Mouse (Mus musculus) midbrain, embryonic 12.5 days (tissue): Measurements from ENCODE around the gene Casp3. TPM values are rescaled to one million over a fixed set of nuclear protein-coding genes. Genes with fewer than 3 reads are reported as not detected.

Experiments
- ATAC-seq: fragments of 200-750 bp; cut with Nextera tagmentation; 2 replicates; pipeline ENCODE4 v1.8.0; 2017; ENCODE audit warnings: low read depth, moderate TSS enrichment, moderate library complexity; ENCODE audit not compliant: low FRiP score
- H3K27ac ChIP-seq: fragments of 300-500 bp; sonication (generic); replicated peaks from 2 replicates; pipeline ENCODE4 v1.5.1; 2016; ENCODE audit warnings: mild to moderate bottlenecking
- H3K27me3 ChIP-seq: fragments of 300-500 bp; sonication (generic); 2 replicates; pipeline ENCODE4 v1.6.1; 2016; ENCODE audit warnings: mild to moderate bottlenecking
- H3K36me3 ChIP-seq: fragments of 300-500 bp; sonication (generic); 2 replicates; pipeline ENCODE4 v1.6.1; 2016
- H3K4me1 ChIP-seq: fragments of 300-500 bp; sonication (generic); 2 replicates; pipeline ENCODE4 v1.6.1; 2016
- H3K4me2 ChIP-seq: fragments of 300-500 bp; sonication (generic); replicated peaks from 2 replicates; pipeline ENCODE4 v1.6.1; 2016; ENCODE audit warnings: mild to moderate bottlenecking, moderate library complexity
- H3K4me3 ChIP-seq: fragments of 300-500 bp; sonication (generic); 2 replicates; pipeline ENCODE4 v1.5.1; 2016; ENCODE audit warnings: mild to moderate bottlenecking
- H3K9ac ChIP-seq: fragments of 300-500 bp; sonication (generic); replicated peaks from 2 replicates; pipeline ENCODE4 v1.6.1; 2016; ENCODE audit warnings: mild to moderate bottlenecking, moderate library complexity
- H3K9me3 ChIP-seq: fragments of 300-500 bp; sonication (generic); 2 replicates; pipeline ENCODE4 v1.6.1; 2016; ENCODE audit warnings: mild to moderate bottlenecking
- WGBS: fragments of 180-500 bp; shearing (Covaris S2); methylation state at CpG from one replicate; pipeline ENCODE4 v1.1.7; 2016; 5-methylcytosine and 5-hydroxymethylcytosine counted together
- polyA plus RNA-seq: library from polyadenylated mRNA; unstranded; fragments of >200 nt; fragmentation: Nextera tagmentation; extraction: Ambion mirVana; gene quantifications from 2 replicates; pipeline ENCODE4 v1.2.1, GENCODE M21; 2016

The Casp3 gene
- polyA plus RNA-seq, 1 experiment from 2014 or later, result 166 TPM

DNA sequence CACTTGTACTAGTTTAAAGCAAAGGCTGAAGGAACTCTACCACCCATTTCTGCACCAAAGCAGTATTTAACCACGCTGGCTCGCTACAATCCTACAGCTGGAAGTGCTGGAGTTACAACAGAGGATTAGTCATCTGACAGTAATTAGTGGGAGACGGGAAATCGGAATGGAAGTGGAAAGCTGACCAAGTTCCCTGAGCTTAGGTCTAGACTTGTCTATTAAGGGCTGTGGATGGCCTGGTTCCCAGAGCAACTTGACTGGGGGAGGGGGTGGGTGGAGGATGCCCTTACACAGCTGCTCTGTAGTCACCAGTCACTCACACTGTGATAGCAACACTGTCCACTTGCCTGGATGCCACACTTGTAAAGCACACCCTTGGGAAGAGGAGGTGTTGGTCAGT, 3.7 kb upstream of the Casp3 start:
- WGBS, result 76% methylated on average over 4 of the region's 4 CpGs
- ATAC-seq, result no peak
- Histone ChIP-seq H3K27ac (no peak overlapping the region), H3K9ac (no peak overlapping the region), H3K4me3 (no peak overlapping the region), H3K4me1 (peaks cover 5% of the 10 kb centered on the region), H3K9me3 (no peaks in the 10 kb centered on the region), H3K36me3 (0 out of 2 replicates have a peak, but pooled peaks cover 3% of the 10 kb centered on the region), H3K4me2 (no peak overlapping the region), H3K27me3 (no peaks in the 10 kb centered on the region)

DNA sequence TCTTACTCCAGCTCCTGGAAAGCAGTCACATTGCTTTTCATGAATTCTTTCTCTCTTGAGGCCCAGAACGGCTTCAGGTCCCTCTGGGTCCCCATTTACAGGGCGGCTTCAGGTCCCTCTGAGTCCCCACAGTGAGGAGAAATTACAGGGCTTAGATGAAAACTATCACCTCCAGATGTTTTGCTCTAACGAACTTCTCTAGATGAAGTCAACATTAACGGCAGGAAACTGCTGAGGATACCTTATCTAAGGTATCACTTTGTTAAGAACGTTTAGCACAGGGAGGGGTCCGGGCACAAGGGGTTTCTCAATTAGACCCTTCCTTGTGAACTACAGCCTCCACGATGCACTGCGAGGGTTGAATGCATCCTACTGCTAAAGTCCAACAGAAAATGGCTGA, 1.2 kb upstream of the Casp3 start:
- H3K27ac ChIP-seq, result no peak overlapping the region
- WGBS, result 90% methylated on average over 8 of the region's 8 CpGs
- H3K27me3 ChIP-seq, result no peaks in the 10 kb centered on the region
- H3K4me3 ChIP-seq, result no peak overlapping the region
- no peak for ATAC-seq
- peaks cover 20% of the 10 kb centered on the region for H3K4me1 ChIP-seq
- H3K9me3 ChIP-seq, result no peaks in the 10 kb centered on the region
- H3K4me2 ChIP-seq, result no peak overlapping the region
- no peaks in the 10 kb centered on the region for H3K36me3 ChIP-seq
- no peak overlapping the region for H3K9ac ChIP-seq

DNA sequence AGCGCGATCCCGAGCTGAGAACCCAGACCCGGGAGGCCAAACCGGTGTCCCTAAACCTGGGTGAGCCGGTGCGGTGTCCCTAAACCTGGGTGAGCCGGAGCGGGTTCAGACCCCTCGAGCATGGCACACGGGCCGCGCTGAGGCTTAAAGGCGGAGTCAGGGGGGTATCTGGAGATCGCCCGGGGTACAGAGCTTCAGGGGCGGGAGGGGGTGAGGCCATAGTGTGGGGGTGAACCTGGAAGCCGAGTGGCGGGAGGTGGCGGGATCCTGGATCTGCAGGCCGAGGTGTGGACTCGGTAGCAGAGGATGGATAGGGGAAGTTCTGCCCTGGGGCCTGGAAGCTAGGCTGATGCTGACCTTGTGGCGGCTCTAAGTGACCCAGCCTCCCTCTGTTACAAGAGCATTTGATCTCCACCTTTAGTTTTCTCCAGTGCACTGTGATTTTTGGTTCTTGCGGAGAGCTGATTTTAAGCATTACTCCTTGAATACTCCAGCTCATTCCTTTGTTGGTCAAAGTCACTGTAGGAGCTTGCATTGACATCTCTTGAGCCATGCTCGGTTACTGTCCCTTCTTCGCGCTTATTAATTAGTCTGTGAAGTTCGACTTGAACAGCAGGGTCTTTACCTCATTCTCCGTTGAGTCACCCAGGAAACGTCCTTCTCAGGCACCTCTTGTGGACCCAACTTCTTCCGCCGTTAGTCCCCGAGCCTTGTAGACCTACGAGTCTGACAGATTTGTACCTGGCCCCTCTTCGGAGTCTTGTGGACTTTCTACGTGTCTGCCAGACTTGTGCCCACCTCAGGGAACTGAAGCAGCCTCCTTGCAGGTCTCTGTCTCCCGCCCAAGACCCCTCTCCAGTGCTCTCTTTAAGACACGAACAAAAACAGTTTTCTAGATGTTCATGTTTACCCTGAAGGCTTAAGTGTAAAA, 864 bp downstream of the Casp3 start:
- peak overlapping the region; percentile 82 for H3K4me3 ChIP-seq
- WGBS, result under 1% methylated on average over 38 of the region's 38 CpGs
- no peak; the same call in 1 of the 2 replicates for ATAC-seq

DNA sequence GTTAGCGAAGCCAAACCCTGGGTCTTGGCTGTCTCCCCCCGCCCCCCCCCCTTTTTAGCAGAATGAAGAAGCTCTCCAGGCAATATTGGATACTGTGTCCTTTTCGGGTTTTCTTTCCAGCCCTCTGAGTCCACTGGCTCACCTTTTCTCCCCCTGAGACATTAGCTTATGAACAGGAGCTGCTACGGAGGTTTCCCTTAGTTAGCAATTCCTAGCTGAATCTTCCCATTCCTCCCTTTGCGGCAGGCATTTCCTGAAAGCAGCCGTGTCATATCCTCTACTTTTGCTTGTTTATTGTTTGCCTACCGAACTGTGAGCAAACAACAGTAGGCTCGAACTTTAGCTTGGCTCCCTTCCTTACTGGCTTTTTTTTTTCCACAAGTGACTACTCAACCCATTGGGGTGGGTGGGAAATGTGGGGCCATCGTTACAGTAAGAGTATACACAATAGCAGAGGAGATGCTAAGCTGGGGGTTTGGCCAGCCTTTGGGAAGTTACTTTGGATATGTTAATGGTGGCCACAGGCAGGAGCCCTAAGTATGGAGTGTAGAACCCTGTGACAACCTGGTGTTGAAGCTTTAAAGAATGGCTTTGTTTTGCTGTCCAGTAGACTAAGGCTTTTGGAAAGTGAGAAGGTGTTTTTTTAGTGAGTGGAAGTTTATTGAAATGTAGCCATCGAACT, 1.7 kb downstream of the Casp3 start:
- Histone ChIP-seq H3K4me2 (peak overlapping the region; percentile 96), H3K4me3 (peak overlapping the region; percentile 82), H3K4me1 (peaks cover 20% of the 10 kb centered on the region), H3K27ac (no peak overlapping the region; the same call in 1 of the 2 replicates), H3K9ac (peak overlapping the region; percentile 93), H3K27me3 (no peaks in the 10 kb centered on the region), H3K9me3 (no peaks in the 10 kb centered on the region), H3K36me3 (no peaks in the 10 kb centered on the region)
- WGBS, result 3% methylated on average over 10 of the region's 10 CpGs
- no peak for ATAC-seq

More for the DNA sequence above, 864 bp downstream of the Casp3 start:
- Histone ChIP-seq H3K9ac (peak overlapping the region; percentile 93), H3K9me3 (no peaks in the 10 kb centered on the region), H3K36me3 (no peaks in the 10 kb centered on the region), H3K27ac (peak overlapping the region; percentile 91), H3K4me1 (peaks cover 20% of the 10 kb centered on the region), H3K4me2 (peak overlapping the region; percentile 96), H3K27me3 (no peaks in the 10 kb centered on the region)

DNA sequence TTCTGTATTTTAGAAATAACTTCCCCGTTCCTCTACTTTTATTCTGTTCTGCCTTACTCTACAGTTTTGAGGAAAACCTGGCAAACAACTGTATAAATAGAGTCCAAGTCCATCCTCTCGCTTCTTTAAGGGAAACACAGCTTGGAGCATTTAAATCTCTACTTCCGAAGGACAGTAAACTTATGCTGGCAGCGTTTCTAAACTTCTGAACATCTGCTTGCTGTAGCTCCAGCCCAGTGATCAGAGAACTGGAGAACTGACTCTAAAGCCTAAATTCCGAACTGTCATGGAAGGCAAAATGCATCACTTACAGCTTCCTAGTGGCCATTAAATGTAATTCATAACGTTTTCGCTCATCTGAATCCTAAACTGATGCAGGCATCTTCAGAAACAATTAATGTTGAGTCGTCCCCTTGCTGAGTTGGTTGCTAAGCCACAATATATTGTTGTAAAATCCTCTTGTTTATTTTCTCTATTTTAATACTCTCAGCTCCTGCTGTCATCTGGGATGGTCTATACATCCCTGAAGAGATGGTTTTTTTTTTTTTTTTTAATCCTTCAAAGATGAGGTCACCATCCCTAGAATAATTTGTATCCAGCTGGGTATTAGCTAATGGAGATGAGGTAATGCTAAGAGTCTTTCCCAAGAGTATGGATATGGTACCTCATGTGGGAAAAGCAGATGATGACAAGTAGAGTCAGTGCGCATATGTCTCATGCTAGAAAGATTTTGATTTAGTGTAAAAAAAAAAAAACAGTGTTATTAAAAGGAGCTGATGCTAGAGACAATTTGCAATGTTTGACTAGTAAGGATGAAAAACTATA, 5.6 kb downstream of the Casp3 start:
- Histone ChIP-seq H3K9me3 (no peaks in the 10 kb centered on the region), H3K4me3 (no peak overlapping the region), H3K27ac (no peak overlapping the region), H3K4me1 (peaks cover 17% of the 10 kb centered on the region), H3K4me2 (no peak overlapping the region), H3K27me3 (no peaks in the 10 kb centered on the region), H3K36me3 (no peaks in the 10 kb centered on the region), H3K9ac (no peak overlapping the region)
- 79% methylated on average over 9 of the region's 9 CpGs for WGBS
- no peak for ATAC-seq

DNA sequence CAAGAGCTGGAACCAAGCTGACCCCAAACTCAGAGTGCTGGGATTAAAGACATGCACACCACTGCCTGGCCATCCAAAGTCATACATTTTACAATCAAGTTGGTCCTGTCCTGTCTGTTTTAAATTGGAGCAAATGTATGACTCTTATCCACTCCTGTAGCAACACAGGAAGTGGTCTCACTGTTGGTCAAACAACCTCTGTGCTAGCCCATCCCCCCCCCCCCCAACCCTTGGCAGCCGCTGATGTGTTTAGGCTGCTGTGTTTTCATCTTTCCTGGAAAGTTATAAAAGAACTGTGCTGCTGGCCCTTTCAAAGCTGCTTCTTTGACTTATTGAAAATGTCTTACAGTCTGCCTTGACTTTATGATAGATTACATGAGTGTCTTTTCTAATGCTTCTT, 8.1 kb downstream of the Casp3 start:
- Histone ChIP-seq H3K4me3 (no peak overlapping the region), H3K4me2 (no peak overlapping the region), H3K4me1 (no peaks in the 10 kb centered on the region), H3K9me3 (no peaks in the 10 kb centered on the region), H3K9ac (no peak overlapping the region), H3K27me3 (no peaks in the 10 kb centered on the region), H3K27ac (no peak overlapping the region), H3K36me3 (peaks cover 4% of the 10 kb centered on the region)
- no peak for ATAC-seq
- 91% methylated on average over 1 of the region's 1 CpGs for WGBS

DNA sequence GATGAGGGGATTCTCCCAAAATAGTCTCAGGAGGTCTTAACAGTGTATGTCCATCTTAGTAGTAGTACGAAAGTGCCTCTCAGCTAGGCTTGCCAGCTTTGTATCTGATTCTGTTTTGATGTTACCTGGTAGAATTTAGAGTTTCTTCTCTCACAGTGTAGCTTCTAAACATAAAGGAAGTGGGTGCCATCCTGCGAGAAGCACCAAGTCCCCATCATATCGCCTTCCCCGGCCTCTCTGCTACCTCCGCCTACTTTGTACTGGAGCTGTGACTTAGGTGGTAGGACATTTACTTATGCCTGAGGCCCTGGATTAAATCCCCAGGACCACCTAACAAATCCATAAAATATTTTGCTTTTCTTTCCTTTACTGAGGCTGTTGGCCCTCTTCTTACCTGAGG, 9.6 kb downstream of the Casp3 start:
- H3K4me3 ChIP-seq, result no peak overlapping the region
- H3K27ac ChIP-seq, result no peak overlapping the region
- no peak overlapping the region for H3K9ac ChIP-seq
- peaks cover 16% of the 10 kb centered on the region for H3K36me3 ChIP-seq
- no peaks in the 10 kb centered on the region for H3K9me3 ChIP-seq
- no peaks in the 10 kb centered on the region for H3K4me1 ChIP-seq
- WGBS, result 97% methylated on average over 5 of the region's 5 CpGs
- H3K4me2 ChIP-seq, result no peak overlapping the region
- no peak for ATAC-seq
- no peaks in the 10 kb centered on the region for H3K27me3 ChIP-seq

DNA sequence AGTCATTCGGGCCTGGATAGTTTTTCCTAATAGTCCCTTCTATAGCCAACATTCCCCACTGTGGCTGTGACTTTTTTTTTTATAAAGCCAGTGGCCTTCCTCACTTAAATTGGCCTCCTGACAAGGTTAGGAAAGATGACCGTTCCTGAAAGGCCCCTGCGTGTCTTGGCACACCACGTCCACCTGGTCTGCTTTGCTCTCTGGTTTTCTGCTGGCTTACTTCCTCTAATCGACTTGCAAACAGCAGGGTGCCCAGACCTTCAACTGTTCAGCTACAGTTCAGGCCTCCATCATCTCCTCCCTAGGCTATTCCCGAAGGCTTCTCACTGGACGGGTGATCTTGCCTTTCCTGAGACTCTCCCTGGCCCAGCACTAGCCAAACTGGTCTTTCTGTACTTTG, 10.8 kb downstream of the Casp3 start:
- H3K4me1 ChIP-seq, result no peaks in the 10 kb centered on the region
- H3K9me3 ChIP-seq, result no peaks in the 10 kb centered on the region
- peaks cover 22% of the 10 kb centered on the region for H3K36me3 ChIP-seq
- H3K4me2 ChIP-seq, result no peak overlapping the region
- no peak overlapping the region for H3K27ac ChIP-seq
- ATAC-seq, result no peak
- H3K4me3 ChIP-seq, result no peak overlapping the region
- 82% methylated on average over 7 of the region's 7 CpGs for WGBS
- H3K9ac ChIP-seq, result no peak overlapping the region
- no peaks in the 10 kb centered on the region for H3K27me3 ChIP-seq

DNA sequence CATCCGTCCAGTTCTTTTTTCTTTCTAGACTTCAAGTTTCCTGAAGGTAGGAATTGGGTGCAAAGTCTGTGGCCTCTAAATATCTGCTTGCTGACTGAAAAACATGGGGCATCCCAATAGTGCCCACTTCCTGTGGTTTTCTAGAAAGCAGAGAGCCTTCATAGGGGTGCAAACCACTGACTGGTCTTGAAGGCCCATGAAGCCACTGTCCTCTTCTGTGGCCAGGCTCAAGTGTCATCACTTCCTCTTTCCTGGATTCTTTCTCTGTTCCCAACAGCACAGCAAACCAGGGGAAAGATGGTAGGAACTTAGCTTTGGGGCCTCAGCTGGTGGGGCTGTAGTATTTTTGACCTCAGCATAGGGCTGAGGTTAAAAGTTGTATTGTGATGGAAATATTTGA, 11.6 kb downstream of the Casp3 start:
- Histone ChIP-seq H3K4me2 (no peak overlapping the region), H3K36me3 (peaks cover 30% of the 10 kb centered on the region), H3K27ac (no peak overlapping the region), H3K27me3 (no peaks in the 10 kb centered on the region), H3K9ac (no peak overlapping the region), H3K4me3 (no peak overlapping the region), H3K4me1 (no peaks in the 10 kb centered on the region), H3K9me3 (no peaks in the 10 kb centered on the region)
- no peak for ATAC-seq
- WGBS, result 94% methylated on average over 1 of the region's 1 CpGs

DNA sequence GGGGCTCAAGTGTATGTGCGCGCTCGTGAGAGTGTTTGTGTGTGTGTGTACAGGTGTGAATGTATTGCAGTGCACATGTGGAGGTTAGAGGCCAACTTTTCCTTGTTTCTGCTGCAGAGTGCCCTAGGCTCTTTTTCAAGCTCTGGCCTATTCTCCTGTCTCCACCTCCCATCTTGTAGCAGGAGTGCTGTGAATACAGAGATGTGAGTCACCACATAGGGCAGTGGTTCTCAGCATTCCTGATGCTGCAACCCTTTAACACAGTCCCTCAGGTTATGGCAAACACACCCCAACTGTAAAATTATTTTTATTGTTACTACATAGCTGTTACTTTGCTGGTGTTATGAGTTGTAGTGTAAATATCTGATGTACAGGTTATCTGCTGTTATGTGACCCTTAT, 13.3 kb downstream of the Casp3 start:
- Histone ChIP-seq H3K36me3 (peaks cover 46% of the 10 kb centered on the region), H3K27ac (no peak overlapping the region), H3K4me2 (no peak overlapping the region), H3K9ac (no peak overlapping the region), H3K4me1 (no peaks in the 10 kb centered on the region), H3K4me3 (no peak overlapping the region), H3K9me3 (no peaks in the 10 kb centered on the region), H3K27me3 (no peaks in the 10 kb centered on the region)
- WGBS, result 99% methylated on average over 3 of the region's 3 CpGs
- ATAC-seq, result no peak

DNA sequence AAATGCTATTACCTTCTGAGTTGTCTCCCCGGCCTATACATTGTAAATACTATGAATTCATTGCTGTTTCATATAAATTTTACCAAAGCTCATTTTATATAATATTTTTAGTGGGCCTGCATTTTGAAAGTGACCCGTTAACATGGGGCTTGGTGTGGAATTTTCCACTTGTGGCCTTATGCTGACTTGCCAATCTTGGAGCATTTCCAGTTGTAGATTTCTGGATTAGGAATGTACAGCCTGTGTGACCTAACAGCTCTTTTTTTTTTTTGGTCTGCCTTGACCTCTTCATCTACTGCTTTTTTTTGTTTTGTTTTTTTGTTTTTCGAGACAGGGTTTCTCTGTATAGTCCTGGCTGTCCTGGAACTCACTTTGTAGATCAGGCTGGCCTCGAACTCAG, 13.8 kb downstream of the Casp3 start:
- H3K36me3 ChIP-seq, result peaks cover 51% of the 10 kb centered on the region
- H3K9me3 ChIP-seq, result no peaks in the 10 kb centered on the region
- no peaks in the 10 kb centered on the region for H3K4me1 ChIP-seq
- no peak overlapping the region for H3K9ac ChIP-seq
- no peak overlapping the region for H3K4me2 ChIP-seq
- no peak overlapping the region for H3K27ac ChIP-seq
- WGBS, result 95% methylated on average over 4 of the region's 4 CpGs
- no peaks in the 10 kb centered on the region for H3K27me3 ChIP-seq
- no peak overlapping the region for H3K4me3 ChIP-seq
- ATAC-seq, result no peak
